Mouse (Mus musculus): ENCODE results near the gene Apol8. TPM values are rescaled to one million over a fixed set of nuclear protein-coding genes. Genes with fewer than 3 reads are reported as not detected.

The Apol8 gene
- total and polyA plus RNA-seq, 2 experiments from 2014 or later = 0.04 to 0.46 TPM

DNA sequence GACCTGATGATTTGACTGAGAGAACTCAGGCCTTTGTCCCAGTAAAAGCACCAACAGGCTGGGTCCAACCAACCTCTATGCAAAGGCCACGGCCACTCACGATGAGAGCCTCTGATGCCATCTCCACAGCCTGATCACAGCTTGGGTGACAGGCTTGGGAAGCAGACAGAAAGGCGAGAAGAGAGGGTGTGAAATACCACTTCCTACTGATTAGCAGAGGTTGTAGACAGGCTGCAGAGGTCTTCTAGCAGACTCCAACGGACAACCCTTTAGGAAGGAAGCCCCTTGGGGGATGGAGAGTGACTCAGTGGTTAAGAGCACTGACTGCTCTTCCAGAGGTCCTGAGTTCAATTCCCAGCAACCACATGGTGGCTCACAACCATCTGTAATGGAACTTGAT is 44.4 kb upstream of the Apol8 start:
- H3K27ac ChIP-seq (ENCODE audit: low read depth) = peak overlapping the region; percentile 92
- ATAC-seq (ENCODE audit: insufficient read depth, low read depth) (no peak), DNase-seq (ENCODE audit: low spot score) (no peak)
- H3K36me3 ChIP-seq (replicated peaks; ENCODE audit: control insufficient read depth, insufficient read depth, low read length) = peaks cover 34% of the 10 kb centered on the region
- no peaks in the 10 kb centered on the region for H3K9me3 ChIP-seq (replicated peaks; ENCODE audit: control insufficient read depth, low read length)
- TF ChIP-seq EP300 (IDR thresholded peaks at IDR 0.05; ENCODE audit: low read depth) = no peak
- H3K9ac ChIP-seq (replicated peaks; ENCODE audit: low read depth, low read length) = 0 out of 2 replicates have a peak overlapping the region, but pooled peaks have one; percentile 10
- H3K4me3 ChIP-seq (ENCODE audit: low read depth, low read length) = no peak overlapping the region
- peaks cover 80% of the 10 kb centered on the region for H3K4me1 ChIP-seq (ENCODE audit: control insufficient read depth, insufficient read depth)
- H3K27me3 ChIP-seq (ENCODE audit: control insufficient read depth, insufficient read depth, low read length) = no peaks in the 10 kb centered on the region
- no peak overlapping the region for H3K4me2 ChIP-seq (ENCODE audit: low read depth, low read length)
- 14% methylated on average over 4 of the region's 4 CpGs for WGBS

DNA sequence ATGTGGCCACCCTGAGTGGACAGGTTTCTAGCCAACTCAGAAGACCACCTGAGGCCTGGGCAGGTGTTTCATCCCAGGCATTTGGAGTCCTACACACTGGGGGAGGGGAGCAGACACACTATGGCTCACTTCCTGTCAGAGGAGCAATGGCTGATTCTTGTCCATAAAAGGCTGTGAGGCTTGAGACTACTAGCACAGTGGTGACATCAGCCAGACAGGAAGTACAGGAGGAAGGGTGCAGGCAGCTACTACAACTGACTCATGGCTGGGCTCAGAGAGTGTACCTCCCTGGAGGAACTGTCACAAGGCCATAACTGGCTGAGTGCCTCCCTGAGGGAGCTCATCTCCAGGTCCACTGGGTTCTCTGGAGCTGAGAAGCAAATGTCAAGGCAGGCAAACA is 43.7 kb upstream of the Apol8 start:
- Histone ChIP-seq H3K9ac (replicated peaks; ENCODE audit: low read depth, low read length) (0 out of 2 replicates have a peak overlapping the region, but pooled peaks have one; percentile 10), H3K27me3 (ENCODE audit: control insufficient read depth, insufficient read depth, low read length) (no peaks in the 10 kb centered on the region), H3K9me3 (replicated peaks; ENCODE audit: control insufficient read depth, low read length) (no peaks in the 10 kb centered on the region), H3K4me2 (ENCODE audit: low read depth, low read length) (no peak overlapping the region), H3K36me3 (replicated peaks; ENCODE audit: control insufficient read depth, insufficient read depth, low read length) (peaks cover 35% of the 10 kb centered on the region), H3K27ac (ENCODE audit: low read depth) (peak overlapping the region; percentile 92), H3K4me3 (ENCODE audit: low read depth, low read length) (no peak overlapping the region), H3K4me1 (ENCODE audit: control insufficient read depth, insufficient read depth) (peaks cover 79% of the 10 kb centered on the region)
- peak; percentile 94 for DNase-seq (ENCODE audit: low spot score)
- ATAC-seq (ENCODE audit: insufficient read depth, low read depth) = peak; percentile 70
- no peak for TF ChIP-seq CTCF (IDR thresholded peaks at IDR 0.05; ENCODE audit: low read depth)
- TF ChIP-seq EP300 (IDR thresholded peaks at IDR 0.05; ENCODE audit: low read depth) = peak; percentile 83

DNA sequence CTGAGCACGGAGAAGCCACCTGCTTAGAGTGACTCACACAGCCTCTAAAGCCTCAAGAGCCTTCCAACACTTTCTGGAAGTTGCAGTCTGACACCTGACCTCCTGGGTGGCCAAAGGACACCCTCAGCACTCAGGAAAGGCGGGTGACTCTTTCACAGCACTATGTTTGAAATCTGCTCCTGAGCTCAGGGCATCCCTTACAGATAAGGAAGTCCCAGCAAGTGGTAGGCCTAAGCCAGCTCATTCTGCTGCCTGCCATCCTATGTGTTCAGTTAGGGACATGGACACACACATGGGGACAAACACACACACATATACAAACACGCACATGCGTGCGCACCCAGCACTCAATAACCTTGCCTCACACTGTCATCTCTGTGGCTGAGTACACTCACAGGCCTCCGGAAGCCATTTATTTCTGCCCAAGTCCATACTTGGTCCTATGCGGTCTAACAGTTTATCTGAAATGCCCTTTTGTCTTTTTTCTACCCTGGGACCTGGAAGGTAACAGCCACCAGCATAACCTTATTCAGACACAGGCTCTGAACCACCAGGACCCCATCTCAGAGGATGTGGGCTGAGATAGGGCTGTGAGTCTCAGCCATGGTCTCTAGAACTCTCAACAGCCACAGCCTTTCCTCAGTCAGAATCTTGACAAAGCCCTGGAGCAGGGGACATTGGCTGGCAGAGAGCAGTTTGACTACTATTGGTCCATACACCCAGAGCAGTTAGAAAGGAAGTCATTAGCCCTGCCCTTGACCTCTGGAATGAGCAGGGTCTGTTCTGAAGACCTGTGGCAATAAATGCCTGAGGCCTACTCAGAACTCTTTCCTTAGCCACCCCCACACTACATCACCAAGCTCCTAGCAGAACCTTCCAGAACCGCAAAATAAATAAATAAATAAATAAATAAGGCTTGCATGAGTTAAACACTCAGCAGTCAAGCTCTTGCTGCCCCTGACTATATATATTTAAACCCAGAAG is 43.0 kb upstream of the Apol8 start:
- no peaks in the 10 kb centered on the region for H3K27me3 ChIP-seq (ENCODE audit: control insufficient read depth, insufficient read depth, low read length)
- H3K27ac ChIP-seq (ENCODE audit: low read depth) = peak overlapping the region; percentile 92
- peaks cover 38% of the 10 kb centered on the region for H3K36me3 ChIP-seq (replicated peaks; ENCODE audit: control insufficient read depth, insufficient read depth, low read length)
- no peaks in the 10 kb centered on the region for H3K9me3 ChIP-seq (replicated peaks; ENCODE audit: control insufficient read depth, low read length)
- ATAC-seq (ENCODE audit: insufficient read depth, low read depth) (no peak), DNase-seq (ENCODE audit: low spot score) (no peak)
- H3K4me1 ChIP-seq (ENCODE audit: control insufficient read depth, insufficient read depth) = peaks cover 75% of the 10 kb centered on the region
- WGBS = 69% methylated on average over 8 of the region's 8 CpGs
- H3K9ac ChIP-seq (replicated peaks; ENCODE audit: low read depth, low read length) = peak overlapping the region; percentile 41; the same call in 1 of the 2 replicates
- no peak overlapping the region for H3K4me2 ChIP-seq (ENCODE audit: low read depth, low read length)
- no peak overlapping the region for H3K4me3 ChIP-seq (ENCODE audit: low read depth, low read length)
- TF ChIP-seq EP300 (IDR thresholded peaks at IDR 0.05; ENCODE audit: low read depth) (no peak), CTCF (IDR thresholded peaks at IDR 0.05; ENCODE audit: low read depth) (no peak)

DNA sequence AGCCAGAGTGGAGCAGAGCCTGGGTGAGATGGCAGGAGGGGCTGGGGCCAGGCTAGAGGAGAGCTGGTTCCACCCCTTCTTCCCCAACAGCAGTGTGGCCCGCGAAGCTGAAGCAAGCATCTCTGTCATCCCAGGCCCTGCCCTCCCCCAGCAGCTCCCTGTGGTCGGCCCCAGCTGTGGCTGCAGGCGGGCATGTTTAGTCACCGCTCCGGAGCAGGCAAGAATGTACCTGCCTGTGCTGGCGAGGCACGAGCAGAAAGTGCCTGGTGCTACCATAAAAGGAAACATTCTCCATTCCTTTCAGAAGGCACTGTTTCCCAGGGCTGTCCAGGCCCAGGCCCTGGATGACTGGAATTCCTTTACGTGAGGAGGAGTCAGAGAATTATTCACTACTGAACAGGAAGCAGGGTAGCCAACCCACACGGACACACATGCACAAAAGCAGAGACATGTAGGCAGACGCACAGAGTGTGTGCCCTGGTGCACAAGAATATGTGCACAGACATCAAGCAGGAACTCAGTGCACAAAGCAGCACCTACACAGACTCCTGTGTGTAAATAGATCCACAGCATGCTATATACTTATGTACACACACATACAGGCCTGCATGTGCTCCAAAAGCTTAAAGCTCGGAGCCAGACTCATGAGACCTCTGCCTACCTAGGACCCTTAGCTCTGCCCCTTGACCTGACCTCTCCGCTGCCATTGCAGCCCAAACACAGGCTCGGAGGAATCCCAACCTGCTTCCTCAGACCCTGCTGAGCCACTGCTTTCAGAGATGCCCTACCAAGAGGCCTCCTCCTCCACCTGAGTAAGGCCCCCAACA is 42.1 kb upstream of the Apol8 start:
- peaks cover 66% of the 10 kb centered on the region for H3K4me1 ChIP-seq (ENCODE audit: control insufficient read depth, insufficient read depth)
- H3K9me3 ChIP-seq (replicated peaks; ENCODE audit: control insufficient read depth, low read length) = no peaks in the 10 kb centered on the region
- peak overlapping the region; percentile 41 for H3K9ac ChIP-seq (replicated peaks; ENCODE audit: low read depth, low read length)
- H3K36me3 ChIP-seq (replicated peaks; ENCODE audit: control insufficient read depth, insufficient read depth, low read length) = peaks cover 45% of the 10 kb centered on the region
- 11% methylated on average over 14 of the region's 14 CpGs for WGBS
- no peak overlapping the region for H3K4me3 ChIP-seq (ENCODE audit: low read depth, low read length)
- TF ChIP-seq CTCF (IDR thresholded peaks at IDR 0.05; ENCODE audit: low read depth) = no peak
- peak; percentile 62; the same call in 1 of the 2 replicates for TF ChIP-seq EP300 (IDR thresholded peaks at IDR 0.05; ENCODE audit: low read depth)
- DNase-seq (ENCODE audit: low spot score) (peak; percentile 84), ATAC-seq (ENCODE audit: insufficient read depth, low read depth) (peak; percentile 69)
- H3K4me2 ChIP-seq (ENCODE audit: low read depth, low read length) = peak overlapping the region; percentile 12; the same call in 1 of the 2 replicates
- H3K27ac ChIP-seq (ENCODE audit: low read depth) = peak overlapping the region; percentile 92
- H3K27me3 ChIP-seq (ENCODE audit: control insufficient read depth, insufficient read depth, low read length) = no peaks in the 10 kb centered on the region

DNA sequence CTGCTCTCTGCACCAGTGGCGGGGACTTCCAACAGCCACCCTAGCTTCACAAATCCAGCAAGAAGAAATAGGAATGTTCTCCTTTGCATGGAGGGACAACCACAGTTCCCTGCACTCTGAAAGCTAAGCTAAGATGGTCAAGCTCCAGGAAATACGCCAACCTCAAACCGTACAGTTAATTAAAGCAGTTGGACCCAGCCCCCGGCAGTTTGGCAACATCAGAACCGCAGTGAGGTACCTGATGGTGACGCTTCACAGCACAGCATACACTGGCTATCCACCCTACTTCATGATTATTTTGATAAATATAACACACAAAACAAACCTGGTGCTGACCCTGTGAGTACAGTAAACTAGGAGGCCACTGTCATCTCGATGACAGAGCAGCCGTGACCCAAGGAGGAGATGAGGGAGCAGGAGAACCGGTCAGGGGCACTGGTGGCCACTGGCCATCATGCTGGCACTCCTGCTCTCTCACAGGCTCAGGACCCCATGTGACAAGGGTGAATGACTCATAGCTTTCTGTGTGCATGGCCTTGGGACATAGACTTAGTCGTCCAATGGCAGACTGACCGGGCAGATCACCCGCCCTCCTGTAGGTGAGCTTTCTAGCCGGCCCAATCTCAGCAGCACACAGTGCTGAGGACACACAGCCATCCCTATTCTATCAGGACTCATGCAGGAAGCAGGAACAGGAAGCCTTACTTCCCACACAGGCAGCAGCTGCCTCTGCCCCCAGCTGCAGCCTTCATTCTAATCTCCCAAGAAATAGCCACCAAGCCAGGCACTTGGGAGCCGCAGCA is 41.0 kb upstream of the Apol8 start:
- peak overlapping the region; percentile 12; the same call in 1 of the 2 replicates for H3K4me2 ChIP-seq (ENCODE audit: low read depth, low read length)
- ATAC-seq (ENCODE audit: insufficient read depth, low read depth) (peak; percentile 39), DNase-seq (ENCODE audit: low spot score) (peak; percentile 68)
- H3K9ac ChIP-seq (replicated peaks; ENCODE audit: low read depth, low read length) = peak overlapping the region; percentile 17; the same call in 1 of the 2 replicates
- H3K4me1 ChIP-seq (ENCODE audit: control insufficient read depth, insufficient read depth) = peaks cover 56% of the 10 kb centered on the region
- no peak for TF ChIP-seq EP300 (IDR thresholded peaks at IDR 0.05; ENCODE audit: low read depth)
- no peak; the same call in 1 of the 2 replicates for TF ChIP-seq CTCF (IDR thresholded peaks at IDR 0.05; ENCODE audit: low read depth)
- H3K9me3 ChIP-seq (replicated peaks; ENCODE audit: control insufficient read depth, low read length) = no peaks in the 10 kb centered on the region
- peak overlapping the region; percentile 92 for H3K27ac ChIP-seq (ENCODE audit: low read depth)
- H3K36me3 ChIP-seq (replicated peaks; ENCODE audit: control insufficient read depth, insufficient read depth, low read length) = peaks cover 48% of the 10 kb centered on the region
- no peak overlapping the region for H3K4me3 ChIP-seq (ENCODE audit: low read depth, low read length)
- 44% methylated on average over 14 of the region's 14 CpGs for WGBS
- H3K27me3 ChIP-seq (ENCODE audit: control insufficient read depth, insufficient read depth, low read length) = no peaks in the 10 kb centered on the region
